Mouse (Mus musculus) left cerebral cortex, postnatal 25 days (tissue): ENCODE data around the gene Wdr76. TPM values are rescaled to one million over a fixed set of nuclear protein-coding genes. Genes with fewer than 3 reads are reported as not detected.
"Not testable (repeated sequence)": the region's sequence is repeated elsewhere in the genome, so short reads cannot be mapped to it uniquely, and the experiment has no call there.

Experiments used
- DNase-seq, 2 experiments: peaks; one replicate each; pipeline ENCODE4 v3.0.0; 2022; ENCODE audit warnings: low spot score in 2 of 2, mixed read lengths in 1 of 2
- intact Hi-C: fragments of 180-260 bp; cut with DNase I; formaldehyde crosslinking; loops from one replicate; pipeline ENCODE4 v1.15.1; 2025
- total RNA-seq, 2 experiments: library from RNA; stranded (reverse); gene quantifications; 2 replicates each; pipeline ENCODE4 v1.2.3; 2021

The Wdr76 gene
- total RNA-seq, 2 experiments from 2014 or later: 4.2 to 4.4 TPM

GRCm38 (mm10) chr2:121512991-121513765, 6.7 kb downstream of the Wdr76 start:
- intact Hi-C loops, DNase-seq: not testable (repeated sequence)

GRCm38 (mm10) chr2:121514211-121514610, 7.7 kb downstream of the Wdr76 start:
- no peak for DNase-seq
- intact Hi-C loops: no loop called here

DNA sequence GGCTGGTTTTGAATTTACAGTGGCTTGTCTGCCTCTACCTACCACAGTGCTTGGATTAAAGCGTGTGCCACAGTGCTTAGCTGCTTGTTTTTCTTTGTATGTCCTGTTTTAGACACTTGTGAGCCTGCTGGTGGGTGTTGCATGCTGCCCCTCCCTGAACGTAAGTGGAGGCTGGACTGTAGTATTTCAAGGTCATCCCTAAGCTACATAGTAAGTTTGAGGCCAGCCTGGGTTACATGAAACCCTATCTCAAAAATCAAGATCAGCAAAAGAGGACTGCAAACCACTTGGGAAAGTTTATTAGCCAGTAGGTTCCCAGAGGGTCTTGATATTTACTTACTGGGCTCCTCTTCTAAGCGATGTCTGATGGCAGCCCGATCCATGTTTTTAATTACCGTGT, 11.6 kb downstream of the Wdr76 start:
- intact Hi-C loops: no loop called here
- no peak for DNase-seq

DNA sequence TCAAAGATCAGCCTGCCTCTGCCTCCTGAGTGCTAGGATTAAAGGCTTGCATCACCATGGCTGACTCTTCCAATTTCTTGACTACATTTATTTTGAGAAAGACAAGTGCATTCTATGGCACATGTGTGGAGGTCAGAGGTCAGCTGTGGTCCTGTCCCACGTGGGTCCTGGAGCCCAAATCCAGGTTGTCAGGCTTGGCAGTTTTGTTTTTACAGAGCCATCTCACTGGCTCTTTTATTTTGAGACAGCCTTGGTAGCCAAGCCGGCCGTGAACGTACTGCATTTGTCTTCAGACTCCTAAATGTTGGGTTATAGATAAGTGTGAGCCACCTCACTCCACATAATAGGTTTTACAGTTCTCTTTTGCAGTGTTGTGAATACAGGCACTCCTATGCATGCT, 12.2 kb downstream of the Wdr76 start:
- DNase-seq, intact Hi-C loops: not testable (repeated sequence)

DNA sequence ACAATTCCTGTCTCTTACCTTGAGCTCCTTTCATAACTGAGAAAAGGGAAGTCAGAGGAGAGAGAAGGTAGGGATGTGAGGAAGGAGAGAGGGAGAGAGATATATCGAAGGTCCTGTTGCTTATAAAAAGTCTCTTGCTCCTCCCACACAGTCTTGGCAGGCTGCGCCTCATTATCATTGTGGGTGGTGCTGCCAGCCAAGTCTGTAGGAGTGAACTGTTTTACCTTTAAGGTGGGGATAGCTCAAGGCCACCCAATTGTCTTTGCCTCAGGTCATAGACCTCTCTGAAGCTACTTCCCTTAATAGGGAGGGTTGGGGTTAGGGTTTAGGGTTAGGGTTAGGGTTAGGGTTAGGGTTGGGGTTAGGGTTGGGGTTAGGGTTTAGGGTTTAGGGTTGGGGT, 15.5 kb downstream of the Wdr76 start:
- peak in 1 of 2 experiments; percentile 83 for DNase-seq
- intact Hi-C loops: no loop called here

DNA sequence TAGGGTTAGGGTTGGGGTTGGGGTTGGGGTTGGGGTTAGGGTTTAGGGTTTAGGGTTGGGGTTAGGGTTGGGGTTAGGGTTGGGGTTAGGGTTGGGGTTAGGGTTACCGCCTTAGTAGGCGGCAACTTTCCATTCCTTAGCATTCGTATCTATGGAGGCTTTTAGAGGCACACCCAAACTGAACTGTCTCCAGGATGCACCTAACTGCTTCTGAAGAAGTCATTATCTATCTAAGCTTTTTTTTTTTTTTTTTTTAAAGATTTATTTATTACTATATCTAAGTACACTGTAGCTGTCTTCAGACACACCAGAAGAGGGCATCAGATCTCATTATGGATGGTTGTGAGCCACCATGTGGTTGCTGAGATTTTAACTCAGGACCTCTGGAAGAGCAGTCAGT, 16.3 kb downstream of the Wdr76 start:
- intact Hi-C loops, DNase-seq: not testable (repeated sequence)

DNA sequence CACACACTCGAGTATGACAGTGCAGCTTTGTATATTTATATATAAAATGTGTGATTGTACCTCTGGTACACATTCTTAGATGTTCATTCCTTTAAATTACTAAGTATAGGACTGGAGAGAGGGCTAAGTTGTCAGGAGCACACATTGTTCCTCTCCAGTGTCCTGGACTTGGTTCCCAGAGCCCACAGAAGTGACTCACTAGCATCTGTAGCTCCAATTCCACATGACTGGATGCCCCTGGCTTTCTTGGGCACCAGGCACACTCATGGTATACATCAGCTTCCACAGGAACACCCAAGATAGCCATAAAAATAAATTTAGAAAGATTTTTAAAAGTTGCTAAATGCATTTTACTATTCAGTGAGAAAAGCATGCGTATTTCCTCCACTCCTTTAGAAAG, 18.5 kb downstream of the Wdr76 start:
- intact Hi-C loops: loop anchor here (5.0 kb wide), 1 partner anchor 87 kb away; no protein-coding TSS in a partner anchor
- DNase-seq: peak; percentile 16 to 89

- intact Hi-C loops: no loop called here
- DNase-seq: no peak
These were observed 38.3 kb downstream of the Wdr76 start for GRCm38 (mm10) chr2:121544829-121545228.

DNA sequence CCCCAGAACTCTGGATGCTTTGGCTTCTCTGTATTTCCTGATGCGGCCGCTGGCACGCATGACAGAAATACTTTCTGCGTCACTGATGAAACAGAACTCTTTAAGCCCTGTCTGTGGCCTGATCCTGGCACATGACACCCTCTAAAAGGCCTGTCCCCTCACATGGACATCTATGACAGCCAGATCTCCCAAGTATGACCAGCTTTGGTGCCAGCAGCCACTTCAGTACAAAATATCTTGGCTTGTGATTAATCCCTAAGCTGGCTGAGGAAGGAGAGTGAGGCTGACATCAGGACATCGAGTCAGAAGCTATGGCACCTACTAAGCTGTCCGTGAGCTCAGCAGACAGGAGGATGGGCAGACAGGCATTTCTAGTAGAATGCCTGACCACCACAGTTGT, 43.1 kb downstream of the Wdr76 start:
- DNase-seq: no peak
- intact Hi-C loops: no loop called here

GRCm38 (mm10) chr2:121551271-121551670, 44.7 kb downstream of the Wdr76 start:
- intact Hi-C loops: no loop called here
- no peak for DNase-seq

GRCm38 (mm10) chr2:121563117-121563516, 56.6 kb downstream of the Wdr76 start:
- DNase-seq: no peak

GRCm38 (mm10) chr2:121565911-121566310, 59.4 kb downstream of the Wdr76 start:
- intact Hi-C loops: no loop called here
- DNase-seq: no peak

More at GRCm38 (mm10) chr2:121563117-121563516, 56.6 kb downstream of the Wdr76 start:
- intact Hi-C loops: no loop called here

- intact Hi-C loops: loop anchor here (5.0 to 10.0 kb wide), 2 partner anchors 122 to 235 kb away; partner anchors contain the start of gene Frmd5
- no peak for DNase-seq
These were observed 63.5 kb downstream of the Wdr76 start for GRCm38 (mm10) chr2:121570049-121570448.

DNA sequence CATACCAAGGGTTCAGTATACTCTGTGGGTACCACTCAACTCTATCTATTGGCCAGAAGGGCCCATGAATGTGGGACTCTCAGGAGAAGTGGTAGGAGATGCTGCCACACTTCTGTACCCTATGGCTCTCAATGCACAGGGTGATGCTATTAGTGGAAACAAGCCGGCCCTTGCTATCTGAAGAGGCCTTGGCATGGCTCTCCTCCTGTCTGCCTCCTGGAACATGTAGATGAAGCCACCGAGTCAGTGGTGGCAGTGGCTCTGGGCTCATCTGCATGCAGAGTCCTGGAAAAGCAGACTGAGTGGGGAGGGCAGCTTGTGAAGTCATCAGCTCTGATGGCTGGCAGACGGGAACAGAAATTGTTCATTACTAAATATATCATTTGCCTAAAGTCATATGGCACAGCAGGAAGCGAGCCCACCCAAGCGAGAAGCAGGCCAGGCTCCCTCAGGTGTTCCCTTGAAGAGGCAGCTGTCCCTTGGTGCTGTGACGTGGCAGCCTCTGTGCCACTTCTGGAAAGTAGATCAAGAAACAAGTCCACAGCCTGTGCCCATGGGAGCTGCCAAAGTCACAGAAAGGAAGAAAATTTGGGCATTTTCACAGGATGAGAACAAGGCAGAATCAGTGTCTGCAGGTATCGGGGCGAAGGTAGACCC, 64.6 kb downstream of the Wdr76 start:
- peak; percentile 17 to 66 for DNase-seq
- intact Hi-C loops: loop anchor here (1.0 to 10.0 kb wide), 3 partner anchors 121 to 261 kb away; partner anchors contain the start of gene Frmd5

- peak; percentile 86 to 94 for DNase-seq
These were observed 65.3 kb downstream of the Wdr76 start for GRCm38 (mm10) chr2:121571780-121572179.

DNA sequence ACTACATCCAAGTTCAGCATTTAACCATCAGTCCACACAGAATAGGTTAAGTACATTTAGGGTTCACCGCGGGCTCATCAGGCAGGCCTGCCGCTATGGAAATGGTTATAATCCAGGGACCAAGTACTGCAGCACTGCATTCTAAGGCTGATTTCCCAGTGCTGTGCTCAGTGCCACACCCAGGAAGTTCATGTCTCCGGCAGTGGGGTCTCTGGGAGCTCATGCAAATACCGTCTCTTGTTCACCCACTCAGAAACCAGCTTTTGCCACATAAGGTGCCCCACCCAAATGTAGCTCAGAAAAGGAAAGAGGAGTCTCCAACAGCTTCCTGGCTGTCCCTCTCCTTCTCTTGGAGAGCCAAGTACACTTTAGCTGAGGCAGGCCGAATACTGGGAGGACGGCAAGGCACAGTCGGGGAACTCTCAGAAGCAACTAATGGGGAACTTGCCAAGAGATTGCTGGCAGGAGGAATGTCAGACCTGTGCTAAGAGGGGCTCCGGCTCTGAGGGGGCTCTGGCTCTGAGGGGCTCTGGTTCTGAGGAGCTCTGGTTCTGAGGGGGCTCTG, 67.6 kb downstream of the Wdr76 start:
- DNase-seq: no peak
- intact Hi-C loops: loop anchor here (5.0 to 10.0 kb wide), 2 partner anchors 118 to 231 kb away; partner anchors contain the start of gene Frmd5

More at GRCm38 (mm10) chr2:121571780-121572179, 65.3 kb downstream of the Wdr76 start:
- intact Hi-C loops: loop anchor here (1.0 to 10.0 kb wide), 3 partner anchors 121 to 261 kb away; partner anchors contain the start of gene Frmd5

GRCm38 (mm10) chr2:121575741-121576201, 69.2 kb downstream of the Wdr76 start:
- DNase-seq: no peak
- intact Hi-C loops: loop anchor here (10.0 kb wide), 1 partner anchor 229 kb away; the partner anchor contains the start of gene Frmd5

GRCm38 (mm10) chr2:121582809-121583376, 76.4 kb downstream of the Wdr76 start:
- intact Hi-C loops: no loop called here
- peak in 1 of 2 experiments; percentile 31 for DNase-seq

- intact Hi-C loops: no loop called here
- no peak for DNase-seq
These were observed 77.1 kb downstream of the Wdr76 start for GRCm38 (mm10) chr2:121583468-121584116.
